Mouse (Mus musculus) limb, embryonic 13.5 days (tissue): ENCODE data around the gene Hmgb4. TPM values are rescaled to one million over a fixed set of nuclear protein-coding genes. Genes with fewer than 3 reads are reported as not detected.

Source experiments
- ATAC-seq: fragments of 200-750 bp; cut with Nextera tagmentation; 2 replicates; pipeline ENCODE4 v1.8.0; 2017; ENCODE audit warnings: low read depth, moderate number of reproducible peaks, moderate TSS enrichment; ENCODE audit not compliant: low FRiP score
- H3K27ac ChIP-seq: fragments of 300-500 bp; sonication (generic); 2 replicates; pipeline ENCODE4 v1.5.1; 2015; ENCODE audit warnings: inconsistent platforms, mild to moderate bottlenecking, moderate library complexity
- H3K27me3 ChIP-seq: fragments of 300-500 bp; sonication (generic); 2 replicates; pipeline ENCODE4 v1.6.1; 2015; ENCODE audit warnings: mild to moderate bottlenecking, inconsistent platforms
- H3K36me3 ChIP-seq: fragments of 300-500 bp; sonication (generic); 2 replicates; pipeline ENCODE4 v1.6.1; 2015; ENCODE audit warnings: inconsistent platforms, mild to moderate bottlenecking, moderate library complexity
- H3K4me1 ChIP-seq: fragments of 300-500 bp; sonication (generic); 2 replicates; pipeline ENCODE4 v1.6.1; 2015; ENCODE audit warnings: inconsistent platforms
- H3K4me2 ChIP-seq: fragments of 300-500 bp; sonication (generic); replicated peaks from 2 replicates; pipeline ENCODE4 v1.6.1; 2015; ENCODE audit warnings: inconsistent platforms, mild to moderate bottlenecking, moderate library complexity
- H3K4me3 ChIP-seq: fragments of 300-500 bp; sonication (generic); 2 replicates; pipeline ENCODE4 v1.5.1; 2015; ENCODE audit warnings: moderate library complexity, mild to moderate bottlenecking, inconsistent platforms
- H3K9ac ChIP-seq: fragments of 300-500 bp; sonication (generic); 2 replicates; pipeline ENCODE4 v1.6.1; 2015; ENCODE audit warnings: mild to moderate bottlenecking, inconsistent platforms
- H3K9me3 ChIP-seq: fragments of 300-500 bp; sonication (generic); 2 replicates; pipeline ENCODE4 v1.6.1; 2016; ENCODE audit warnings: inconsistent platforms
- WGBS: fragments of 180-500 bp; shearing (Covaris S2); methylation state at CpG from one replicate; pipeline ENCODE4 v1.1.7; 2015; 5-methylcytosine and 5-hydroxymethylcytosine counted together
- polyA plus RNA-seq: library from polyadenylated mRNA; unstranded; fragments of >200 nt; fragmentation: Nextera tagmentation; extraction: Ambion mirVana; gene quantifications from 2 replicates; pipeline ENCODE4 v1.2.1, GENCODE M21; 2015

Hmgb4 gene
- polyA plus RNA-seq: not detected in 2 replicates

DNA sequence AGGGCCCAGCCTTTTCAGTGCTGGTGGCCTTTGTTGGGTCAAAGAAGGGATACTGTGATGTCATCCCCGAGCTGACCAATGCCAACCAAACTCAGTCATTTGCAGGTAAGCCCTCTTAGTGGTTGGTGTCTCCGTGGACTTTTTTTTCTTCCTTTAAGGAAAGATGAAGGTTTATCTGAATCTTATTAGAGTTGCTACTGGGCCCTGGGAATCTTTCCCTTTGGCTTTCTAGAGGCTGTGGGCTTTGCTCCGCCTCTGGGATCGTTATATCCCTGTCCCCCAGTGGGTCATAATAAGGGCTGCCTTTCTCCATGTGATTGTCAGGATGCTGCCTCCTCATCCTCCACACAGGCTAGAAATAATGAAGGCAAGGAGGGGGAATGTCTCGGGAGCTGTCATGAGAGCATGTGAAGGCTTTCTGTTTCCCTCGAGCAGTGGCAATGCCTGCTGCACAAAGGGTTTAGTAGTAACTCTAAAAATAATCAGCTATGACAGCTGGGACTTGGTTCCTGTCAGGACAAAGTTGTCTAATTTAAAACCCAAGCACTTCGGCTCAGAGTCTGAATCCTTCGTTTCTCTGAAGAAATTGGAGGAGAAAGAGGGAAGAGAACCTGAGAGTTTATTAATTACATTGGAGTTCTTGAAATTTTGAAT, at the start of gene Hmgb4:
Gene Hmgb4 (minus strand): TSS at position 51 of the 654 bp plus-strand sequence.
- WGBS: 72% methylated on average over 8 of the region's 8 CpGs
- H3K9me3 ChIP-seq: no peaks in the 10 kb centered on the region
- no peak for ATAC-seq
- H3K4me1 ChIP-seq: no peaks in the 10 kb centered on the region
- H3K27ac ChIP-seq: no peak within 1 kb of the TSS
- no peak within 1 kb of the TSS for H3K9ac ChIP-seq
- H3K4me3 ChIP-seq: no peak within 1 kb of the TSS
- no peak within 1 kb of the TSS for H3K4me2 ChIP-seq
- no peaks in the 10 kb centered on the region for H3K27me3 ChIP-seq
- H3K36me3 ChIP-seq: no peaks in the 10 kb centered on the region

DNA sequence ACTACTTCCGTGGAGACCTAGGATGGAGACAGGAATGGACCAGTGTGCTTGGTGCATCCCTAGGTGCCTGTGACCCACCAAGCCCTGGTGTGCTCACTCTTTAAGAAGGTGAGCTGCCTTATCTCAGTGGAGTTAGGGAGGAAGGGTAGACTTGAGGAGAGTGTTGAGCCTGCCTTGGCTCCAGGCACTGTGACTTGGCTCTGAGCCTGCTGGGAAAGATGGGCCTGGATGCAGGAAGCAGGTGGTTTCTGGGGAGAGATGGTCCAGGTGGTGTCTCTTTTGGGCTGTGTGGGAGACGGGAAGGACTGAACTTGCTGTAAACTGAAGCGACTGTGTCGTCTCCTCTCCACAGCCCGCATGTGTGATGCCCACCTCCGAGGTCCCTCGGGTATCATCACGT, 45.3 kb upstream of the Hmgb4 start:
- Histone ChIP-seq H3K4me2 (no peak overlapping the region), H3K9me3 (no peaks in the 10 kb centered on the region), H3K27me3 (no peaks in the 10 kb centered on the region), H3K4me1 (no peaks in the 10 kb centered on the region), H3K4me3 (no peak overlapping the region), H3K36me3 (no peaks in the 10 kb centered on the region), H3K9ac (no peak overlapping the region), H3K27ac (no peak overlapping the region)
- no peak for ATAC-seq
- 93% methylated on average over 8 of the region's 8 CpGs for WGBS

DNA sequence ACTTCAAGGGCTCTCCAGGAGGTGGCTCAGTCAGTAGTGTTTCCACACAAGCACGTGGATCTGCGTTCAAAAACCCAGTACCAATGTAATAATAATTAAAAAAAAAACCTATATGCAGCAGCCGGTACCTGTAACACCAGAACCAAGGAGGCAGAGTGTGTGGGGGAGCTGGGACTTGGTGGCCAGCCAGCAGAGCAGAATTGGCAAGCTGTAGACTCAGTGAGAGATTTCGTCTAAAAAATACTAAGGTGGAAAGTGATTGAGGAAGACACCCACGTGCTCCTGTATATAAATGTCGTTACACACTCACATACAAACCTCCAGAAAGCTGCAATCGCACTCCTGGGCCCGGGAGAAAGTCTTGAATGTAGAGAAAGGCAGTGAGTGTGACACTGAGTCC, 43.3 kb upstream of the Hmgb4 start:
- Histone ChIP-seq H3K9ac (no peak overlapping the region), H3K4me1 (no peaks in the 10 kb centered on the region), H3K4me3 (no peak overlapping the region), H3K36me3 (no peaks in the 10 kb centered on the region), H3K27me3 (no peaks in the 10 kb centered on the region), H3K9me3 (no peaks in the 10 kb centered on the region), H3K4me2 (no peak overlapping the region), H3K27ac (no peak overlapping the region)
- 73% methylated on average over 8 of the region's 8 CpGs for WGBS
- ATAC-seq: no peak

DNA sequence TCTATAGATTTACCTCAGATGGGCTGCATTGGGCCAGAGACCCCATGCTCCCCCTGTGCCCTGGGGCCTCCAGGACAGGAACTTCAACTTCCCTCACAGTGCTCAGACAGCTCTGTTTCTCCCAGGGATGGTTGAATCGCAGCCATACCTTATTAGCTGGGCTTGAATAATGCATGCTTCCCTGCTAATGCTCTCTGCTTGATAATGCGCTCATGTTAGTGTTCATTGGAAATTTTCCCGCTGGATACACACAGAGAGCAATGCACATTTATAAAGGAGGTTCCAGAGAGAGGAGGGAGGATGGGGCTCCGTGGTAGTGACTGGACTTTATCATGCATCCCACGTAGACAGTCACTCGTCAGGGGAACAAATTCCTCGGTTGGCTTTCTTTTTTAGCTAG, 27.3 kb upstream of the Hmgb4 start:
- Histone ChIP-seq H3K36me3 (no peaks in the 10 kb centered on the region), H3K9me3 (no peaks in the 10 kb centered on the region), H3K4me3 (no peak overlapping the region), H3K4me2 (no peak overlapping the region), H3K4me1 (no peaks in the 10 kb centered on the region), H3K27ac (no peak overlapping the region), H3K9ac (no peak overlapping the region), H3K27me3 (no peaks in the 10 kb centered on the region)
- no peak for ATAC-seq
- 84% methylated on average over 7 of the region's 7 CpGs for WGBS

DNA sequence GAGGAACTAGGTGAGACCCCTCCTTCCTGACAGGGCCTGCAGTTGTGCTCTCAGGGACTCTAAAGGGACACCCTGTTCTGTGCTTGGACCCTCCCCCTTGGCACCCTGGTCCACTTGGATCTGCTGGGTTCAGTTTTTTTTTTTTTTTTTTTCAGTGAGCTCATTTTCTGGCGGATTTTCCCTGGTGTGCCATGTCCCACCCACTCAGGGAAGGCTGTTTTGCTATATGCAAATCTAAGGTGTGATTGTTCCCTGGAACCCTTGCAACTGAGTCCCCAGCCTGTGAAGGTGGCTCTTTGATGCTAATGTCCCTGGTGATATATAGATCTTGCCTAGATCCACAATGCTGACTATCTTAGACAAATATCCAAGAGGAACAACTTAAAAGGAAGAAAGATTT, 24.3 kb upstream of the Hmgb4 start:
- ATAC-seq: no peak
- WGBS: 68% methylated on average over 1 of the region's 1 CpGs
- Histone ChIP-seq H3K27ac (no peak overlapping the region), H3K4me3 (no peak overlapping the region), H3K27me3 (no peaks in the 10 kb centered on the region), H3K36me3 (no peaks in the 10 kb centered on the region), H3K9ac (no peak overlapping the region), H3K9me3 (no peaks in the 10 kb centered on the region), H3K4me2 (no peak overlapping the region), H3K4me1 (no peaks in the 10 kb centered on the region)

DNA sequence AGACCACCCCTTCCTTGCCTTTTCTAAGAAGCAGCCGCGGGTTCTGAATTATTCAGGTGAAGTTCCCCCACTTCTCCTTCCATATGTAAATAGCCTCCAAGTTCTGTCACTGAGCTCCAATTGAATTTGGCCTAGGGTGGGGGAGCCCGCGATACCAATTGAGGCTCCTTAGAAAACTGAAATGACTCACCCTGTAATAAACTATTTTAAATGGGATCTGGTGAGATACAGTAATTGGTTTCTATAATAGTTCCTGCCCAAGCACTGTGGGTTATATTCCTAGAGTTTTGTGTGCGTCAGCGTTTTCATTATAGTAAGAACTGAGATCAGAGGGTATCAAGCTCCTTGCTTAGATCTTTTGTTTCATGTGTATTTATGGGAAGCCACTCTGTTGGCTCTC, 14.8 kb upstream of the Hmgb4 start:
- 0 out of 2 replicates have a peak, but pooled peaks cover 5% of the 10 kb centered on the region for H3K27me3 ChIP-seq
- no peak for ATAC-seq
- H3K9me3 ChIP-seq: no peaks in the 10 kb centered on the region
- H3K4me2 ChIP-seq: no peak overlapping the region
- H3K4me3 ChIP-seq: no peak overlapping the region
- H3K9ac ChIP-seq: no peak overlapping the region
- WGBS: 73% methylated on average over 6 of the region's 6 CpGs
- H3K4me1 ChIP-seq: peaks cover 3% of the 10 kb centered on the region; the same call in 1 of the 2 replicates
- H3K27ac ChIP-seq: no peak overlapping the region
- H3K36me3 ChIP-seq: no peaks in the 10 kb centered on the region

DNA sequence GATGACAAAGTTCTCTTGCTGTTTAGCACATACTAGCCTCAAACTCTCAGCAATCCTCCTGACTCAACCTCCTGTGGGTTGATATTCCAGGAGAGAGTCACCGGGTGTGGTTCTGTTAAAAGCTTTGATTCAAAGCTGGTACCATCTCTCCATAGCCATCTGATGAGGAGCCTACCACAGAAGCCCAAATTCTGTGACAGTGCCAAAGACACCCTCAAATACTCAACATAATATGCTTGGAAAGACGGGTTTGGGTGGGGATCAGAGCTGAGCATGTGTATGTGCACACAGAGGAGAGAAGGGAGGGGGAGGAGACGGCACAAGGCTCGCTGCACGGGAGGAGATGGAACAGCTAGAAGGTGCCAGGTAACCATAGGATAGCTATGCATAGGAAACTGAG, 14.4 kb upstream of the Hmgb4 start:
- H3K9me3 ChIP-seq: no peaks in the 10 kb centered on the region
- no peak for ATAC-seq
- H3K4me1 ChIP-seq: peaks cover 8% of the 10 kb centered on the region
- WGBS: 83% methylated on average over 5 of the region's 5 CpGs
- no peak overlapping the region for H3K9ac ChIP-seq
- H3K4me3 ChIP-seq: no peak overlapping the region
- no peak overlapping the region for H3K4me2 ChIP-seq
- 0 out of 2 replicates have a peak, but pooled peaks cover 5% of the 10 kb centered on the region for H3K27me3 ChIP-seq
- H3K36me3 ChIP-seq: no peaks in the 10 kb centered on the region
- H3K27ac ChIP-seq: no peak overlapping the region

DNA sequence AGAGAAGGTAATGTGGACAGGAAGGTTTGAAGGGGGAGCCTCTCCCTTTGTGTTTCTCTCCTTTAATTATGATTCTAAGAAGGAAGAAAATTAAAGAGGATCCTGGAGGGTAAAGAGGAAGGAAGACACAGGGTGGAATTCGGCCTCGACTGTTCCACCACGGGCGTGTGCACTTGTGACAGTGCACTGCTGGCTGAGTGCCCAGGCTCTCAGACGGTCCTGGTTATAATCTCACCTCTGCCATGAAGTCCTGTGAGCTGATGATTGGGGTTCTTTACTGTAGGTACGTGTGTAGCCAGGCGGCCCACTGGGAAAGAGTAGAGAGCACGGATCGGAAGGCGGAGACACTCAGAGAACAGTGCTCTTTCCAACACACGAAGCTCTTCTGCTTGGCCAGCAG, 12.4 kb upstream of the Hmgb4 start:
- H3K4me3 ChIP-seq: no peak overlapping the region
- H3K9me3 ChIP-seq: no peaks in the 10 kb centered on the region
- peaks cover 20% of the 10 kb centered on the region for H3K4me1 ChIP-seq
- H3K9ac ChIP-seq: no peak overlapping the region
- H3K4me2 ChIP-seq: no peak overlapping the region
- 0 out of 2 replicates have a peak, but pooled peaks cover 5% of the 10 kb centered on the region for H3K27me3 ChIP-seq
- no peaks in the 10 kb centered on the region for H3K36me3 ChIP-seq
- WGBS: 64% methylated on average over 11 of the region's 11 CpGs
- no peak overlapping the region for H3K27ac ChIP-seq
- ATAC-seq: no peak

DNA sequence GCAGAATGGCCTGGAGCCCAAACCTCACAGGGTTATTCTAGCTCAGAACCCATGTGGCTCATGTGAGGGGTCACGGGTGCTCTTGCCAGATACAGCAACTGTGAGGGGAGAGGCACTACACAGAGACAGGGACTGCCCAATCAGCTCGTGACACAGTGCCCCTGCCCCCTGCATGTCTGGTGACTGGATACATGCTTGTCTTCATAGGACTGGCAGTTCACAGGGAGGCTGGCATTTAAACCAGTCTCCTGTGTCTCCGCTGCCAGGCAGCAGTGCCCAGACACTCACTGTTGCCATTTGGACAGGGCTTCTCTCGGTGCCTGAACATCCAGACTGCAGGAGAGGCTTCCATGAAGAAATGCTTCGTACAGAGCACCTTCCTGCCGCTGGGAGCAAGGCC, 11.7 kb upstream of the Hmgb4 start:
- Histone ChIP-seq H3K36me3 (no peaks in the 10 kb centered on the region), H3K9me3 (no peaks in the 10 kb centered on the region), H3K9ac (no peak overlapping the region), H3K27me3 (0 out of 2 replicates have a peak, but pooled peaks cover 5% of the 10 kb centered on the region), H3K4me1 (peaks cover 20% of the 10 kb centered on the region), H3K4me3 (no peak overlapping the region), H3K27ac (no peak overlapping the region), H3K4me2 (no peak overlapping the region)
- no peak for ATAC-seq
- WGBS: 65% methylated on average over 6 of the region's 6 CpGs

DNA sequence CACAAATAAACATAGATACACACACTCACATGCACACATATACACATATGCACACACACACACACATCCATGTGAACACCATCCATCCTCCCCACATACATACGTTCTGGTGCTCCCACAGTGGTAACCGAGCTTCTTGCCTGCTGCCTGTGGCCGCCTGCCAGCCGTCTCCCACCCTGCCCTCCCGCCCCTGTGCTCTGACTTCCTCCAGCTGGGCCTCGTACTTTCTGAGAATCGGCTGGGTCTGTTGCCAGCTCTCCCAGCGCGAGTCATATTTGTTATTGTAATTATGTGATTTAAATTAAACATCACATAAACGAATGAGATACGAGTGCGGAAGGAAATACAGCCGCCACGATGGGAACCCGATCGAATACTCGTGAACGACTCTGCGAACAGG, 10.2 kb upstream of the Hmgb4 start:
- H3K4me3 ChIP-seq: no peak overlapping the region
- H3K4me2 ChIP-seq: no peak overlapping the region
- peaks cover 20% of the 10 kb centered on the region for H3K4me1 ChIP-seq
- no peak overlapping the region for H3K9ac ChIP-seq
- no peaks in the 10 kb centered on the region for H3K9me3 ChIP-seq
- 61% methylated on average over 19 of the region's 19 CpGs for WGBS
- H3K36me3 ChIP-seq: no peaks in the 10 kb centered on the region
- no peaks in the 10 kb centered on the region for H3K27me3 ChIP-seq
- no peak overlapping the region for H3K27ac ChIP-seq
- ATAC-seq: no peak

DNA sequence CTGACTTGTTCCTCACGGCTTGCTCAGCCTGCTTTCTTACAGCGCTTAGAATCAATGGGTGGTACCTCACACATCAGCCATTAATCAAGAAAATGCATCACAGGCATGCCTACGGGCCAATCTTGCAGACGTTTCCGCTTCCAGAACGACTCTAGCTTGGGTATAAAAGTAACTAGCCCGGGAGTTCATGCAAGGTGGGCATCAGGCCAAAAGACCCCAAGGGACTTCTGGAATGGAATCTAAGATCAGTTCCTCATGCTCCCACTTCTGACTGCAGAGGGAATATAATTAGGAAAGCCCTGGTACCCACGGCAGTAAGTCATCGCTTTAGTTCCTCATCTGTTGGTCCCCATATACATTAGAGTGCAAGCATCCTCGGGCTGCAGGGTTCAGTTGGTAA, 9.4 kb upstream of the Hmgb4 start:
- Histone ChIP-seq H3K36me3 (no peaks in the 10 kb centered on the region), H3K27ac (no peak overlapping the region), H3K4me2 (no peak overlapping the region), H3K9me3 (no peaks in the 10 kb centered on the region), H3K27me3 (no peaks in the 10 kb centered on the region), H3K9ac (no peak overlapping the region), H3K4me3 (no peak overlapping the region), H3K4me1 (peaks cover 20% of the 10 kb centered on the region)
- 32% methylated on average over 10 of the region's 10 CpGs for WGBS
- ATAC-seq: no peak

DNA sequence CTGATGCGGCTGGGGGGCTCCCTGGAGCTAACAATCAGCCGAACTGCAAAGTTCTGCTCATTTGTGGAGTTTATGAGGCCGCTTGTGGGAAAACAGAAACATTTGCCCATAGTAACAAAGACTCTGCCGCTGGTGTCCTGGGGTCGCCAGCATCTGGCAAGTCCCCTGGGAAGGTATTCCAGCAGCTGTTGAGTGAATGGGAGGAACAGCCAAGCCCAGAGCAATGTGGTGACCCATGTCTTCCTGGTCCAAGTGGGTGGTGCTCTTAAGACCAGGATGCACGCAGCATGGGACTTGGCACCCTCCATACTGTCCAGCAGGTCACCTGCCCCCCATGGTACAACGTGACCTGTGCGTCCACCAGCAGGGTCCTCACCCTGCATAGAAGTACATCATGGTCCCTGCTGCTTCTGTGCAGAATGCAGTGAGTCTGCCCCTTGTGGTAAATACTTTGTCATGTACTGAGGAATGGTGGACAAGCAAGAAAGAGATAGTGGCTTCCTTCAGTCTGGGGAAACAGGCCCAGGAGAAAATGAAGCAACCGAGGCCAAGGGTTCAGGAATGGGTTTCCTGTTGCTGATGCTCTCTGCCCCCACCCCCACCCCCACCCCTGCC, 8.6 kb upstream of the Hmgb4 start:
- Histone ChIP-seq H3K27ac (no peak overlapping the region), H3K4me1 (peaks cover 20% of the 10 kb centered on the region), H3K27me3 (no peaks in the 10 kb centered on the region), H3K4me3 (no peak overlapping the region), H3K9ac (no peak overlapping the region), H3K4me2 (no peak overlapping the region), H3K9me3 (no peaks in the 10 kb centered on the region), H3K36me3 (no peaks in the 10 kb centered on the region)
- no peak for ATAC-seq
- 71% methylated on average over 9 of the region's 9 CpGs for WGBS

DNA sequence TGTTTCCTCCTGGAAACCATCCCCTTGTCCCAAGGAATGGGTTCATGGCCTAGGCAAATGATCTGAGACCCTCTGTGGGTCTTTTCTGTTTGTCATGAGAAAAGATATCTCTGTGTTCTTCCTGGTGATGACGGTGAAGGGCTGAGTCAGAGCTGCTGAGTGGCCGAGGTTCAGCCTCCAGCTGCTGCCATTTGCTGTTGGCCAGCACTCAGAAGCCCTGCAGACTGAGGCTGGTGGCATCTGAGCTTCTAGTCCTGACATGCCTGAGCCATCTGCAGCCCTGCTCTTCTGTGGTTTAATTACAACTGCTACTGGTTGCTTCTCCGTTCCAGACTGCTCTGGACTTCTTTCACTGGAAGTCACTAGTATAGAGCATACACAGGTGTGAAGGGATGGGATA, 4.6 kb upstream of the Hmgb4 start:
- Histone ChIP-seq H3K4me2 (no peak overlapping the region), H3K4me1 (peaks cover 14% of the 10 kb centered on the region), H3K27me3 (no peaks in the 10 kb centered on the region), H3K9ac (no peak overlapping the region), H3K36me3 (no peaks in the 10 kb centered on the region), H3K9me3 (no peaks in the 10 kb centered on the region), H3K27ac (no peak overlapping the region), H3K4me3 (no peak overlapping the region)
- ATAC-seq: no peak
- WGBS: 87% methylated on average over 3 of the region's 3 CpGs
